7 mouse cellular contexts compared by ENCODE assay signal in genomic region chr1:90840250-90840649, GRCm38 (mm10). TPM values are rescaled to one million over a fixed set of nuclear protein-coding genes. Genes with fewer than 3 reads are reported as not detected.
A peak's percentile ranks its signal among the peaks of the same experiment; 100 is the strongest.
DNase-seq lines count a peak whose midpoint lies in the region; TF ChIP-seq lines count a peak whose summit lies in the region.

No protein-coding gene starts in this region.

- DNase-seq in 3134 (ENCODE audit: extremely low read depth, insufficient read length, low spot score), result peak; percentile 48
- peak; percentile 29 for DNase-seq in embryo, embryonic 11.5 days (ENCODE audit: low read depth, low spot score)
- peak; percentile 45 to 68 for DNase-seq in heart, postnatal 14 days
- DNase-seq in left cerebral cortex, adult 11 months (ENCODE audit: low spot score), result peak; percentile 40
- peak; percentile 47 for DNase-seq in neural tube, embryonic 10.5 days (ENCODE audit: extremely low spot score, low spot score)
- peak; percentile 42 for DNase-seq in yolk sac, embryonic 10.5 days (ENCODE audit: low spot score)

- H3K27me3 ChIP-seq in E14TG2a.4 (ENCODE audit: insufficient read depth, low read length), result peaks cover 44% of the 10 kb centered on the region

- TF ChIP-seq CTCF in E14TG2a.4 (conservative IDR thresholded peaks at IDR 0.05; ENCODE audit: low read length), result peak; percentile 63

- no peaks in the 10 kb centered on the region for H3K36me3 ChIP-seq in E14TG2a.4 (ENCODE audit: insufficient read depth, low read length)

- H3K4me3 ChIP-seq in E14TG2a.4 (replicated peaks; ENCODE audit: low read length), result no peak overlapping the region

- H3K9me3 ChIP-seq in E14TG2a.4 (ENCODE audit: low read length), result no peaks in the 10 kb centered on the region

- H3K4me1 ChIP-seq in E14TG2a.4 (replicated peaks; ENCODE audit: low read depth, low read length), result peaks cover 6% of the 10 kb centered on the region

- intact Hi-C loops in heart, postnatal 14 days (cut with DNase I), result loop anchor here (1.0 to 5.0 kb wide), 3 partner anchors 62 to 190 kb away; no protein-coding TSS in a partner anchor

RNA-seq across cellular contexts. Expression of gene Col6a3, which starts 3.5 kb away (rescaled TPM):
- total RNA-seq in heart, postnatal 14 days (2021), result 100 to 1,000 TPM in 1 of 2 experiments, 10 to 100 TPM in 1; 90.3 to 105 TPM
